Mouse (Mus musculus) urinary bladder, postnatal 25 days (tissue): Measurements from ENCODE around the gene P3h1.
"Not testable (repeated sequence)": the region's sequence is repeated elsewhere in the genome, so short reads cannot be mapped to it uniquely, and the experiment has no call there.

Experiments
- DNase-seq: peaks from one replicate; pipeline ENCODE4 v3.0.0; 2022; ENCODE audit warnings: low spot score

P3h1 gene

GRCm38 (mm10) chr4:119275226-119275625 lies 42.5 kb downstream of the P3h1 start:
- no peak for DNase-seq

GRCm38 (mm10) chr4:119275726-119276125 lies 43.0 kb downstream of the P3h1 start:
- no peak for DNase-seq

- not testable (repeated sequence) for DNase-seq
Observed at GRCm38 (mm10) chr4:119278784-119279183, 46.1 kb downstream of the P3h1 start.

GRCm38 (mm10) chr4:119284861-119285260 lies 52.1 kb downstream of the P3h1 start:
- no peak for DNase-seq

- no peak for DNase-seq
Observed at GRCm38 (mm10) chr4:119285336-119285735, 52.6 kb downstream of the P3h1 start.

GRCm38 (mm10) chr4:119291921-119292320 lies 59.2 kb downstream of the P3h1 start:
- DNase-seq, result no peak

GRCm38 (mm10) chr4:119292771-119293573 lies 60.3 kb downstream of the P3h1 start:
- peak; percentile 29 for DNase-seq

- peak; percentile 8 for DNase-seq
Observed at GRCm38 (mm10) chr4:119293574-119294258, 61.0 kb downstream of the P3h1 start.

- DNase-seq, result peak; percentile 99
Observed at GRCm38 (mm10) chr4:119294415-119295133, 61.9 kb downstream of the P3h1 start, which contains the start of gene Ybx1. Gene Ybx1, minus strand, starts transcription at chr4:119294604.

GRCm38 (mm10) chr4:119295134-119295453 lies 62.4 kb downstream of the P3h1 start:
- no peak for DNase-seq

GRCm38 (mm10) chr4:119297361-119297760 lies 64.6 kb downstream of the P3h1 start:
- no peak for DNase-seq
